Comparison of ENCODE assay signal across 11 mouse cellular contexts in genomic region chr17:49412974-49413373, GRCm38 (mm10).
"Had no signal": no experiment of that assay in that cellular context is flagged by ENCODE, and none has a peak within 500 bp of the region (broad histone marks: within the 10 kb centered on the region; RNA-seq: fewer than 3 reads in every experiment).

No protein-coding gene starts in this region.

- DNase-seq: kidney, adult 2 months; kidney, postnatal 14 days; kidney, postnatal 4 days; liver, embryonic 13.5 days; lung, adult 2 months; lung, postnatal 14 days; right cerebral cortex, postnatal 14 days; right cerebral cortex, postnatal 4 days; thymus, adult 2 months; thymus, postnatal 36 days had no signal

- ATAC-seq: intestine, postnatal 0 days had no signal
